Mouse (Mus musculus): ENCODE measurements around the gene Elobl.

The Elobl gene

DNA sequence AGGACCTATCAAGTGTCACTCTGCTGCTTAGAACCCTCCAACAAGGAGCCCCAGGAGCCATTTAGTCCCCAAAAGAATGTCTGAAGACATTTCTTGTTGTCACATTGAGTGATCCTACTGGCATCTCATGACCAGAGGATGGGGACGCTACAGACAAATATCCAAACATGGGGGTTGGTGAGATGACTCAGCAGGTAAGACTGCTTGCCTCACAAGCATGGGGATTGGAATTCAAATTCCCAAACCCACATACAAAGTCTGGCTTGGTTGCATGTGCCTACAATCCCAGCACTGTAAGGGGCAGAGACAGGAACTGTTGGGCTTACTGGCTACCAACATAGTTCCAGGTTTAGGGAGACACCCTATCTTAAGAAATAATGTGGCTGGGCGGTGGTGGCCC lies 28.8 kb downstream of the Elobl start:
- in situ Hi-C loops (cut with MboI, MseI), result no loop called here

GRCm38 (mm10) chr11:88934089-88935000 lies 32.4 kb downstream of the Elobl start:
- in situ Hi-C loops (cut with MboI, MseI), result no loop called here

GRCm38 (mm10) chr11:88933030-88933429 lies 33.7 kb downstream of the Elobl start:
- in situ Hi-C loops (cut with MboI, MseI), result no loop called here

DNA sequence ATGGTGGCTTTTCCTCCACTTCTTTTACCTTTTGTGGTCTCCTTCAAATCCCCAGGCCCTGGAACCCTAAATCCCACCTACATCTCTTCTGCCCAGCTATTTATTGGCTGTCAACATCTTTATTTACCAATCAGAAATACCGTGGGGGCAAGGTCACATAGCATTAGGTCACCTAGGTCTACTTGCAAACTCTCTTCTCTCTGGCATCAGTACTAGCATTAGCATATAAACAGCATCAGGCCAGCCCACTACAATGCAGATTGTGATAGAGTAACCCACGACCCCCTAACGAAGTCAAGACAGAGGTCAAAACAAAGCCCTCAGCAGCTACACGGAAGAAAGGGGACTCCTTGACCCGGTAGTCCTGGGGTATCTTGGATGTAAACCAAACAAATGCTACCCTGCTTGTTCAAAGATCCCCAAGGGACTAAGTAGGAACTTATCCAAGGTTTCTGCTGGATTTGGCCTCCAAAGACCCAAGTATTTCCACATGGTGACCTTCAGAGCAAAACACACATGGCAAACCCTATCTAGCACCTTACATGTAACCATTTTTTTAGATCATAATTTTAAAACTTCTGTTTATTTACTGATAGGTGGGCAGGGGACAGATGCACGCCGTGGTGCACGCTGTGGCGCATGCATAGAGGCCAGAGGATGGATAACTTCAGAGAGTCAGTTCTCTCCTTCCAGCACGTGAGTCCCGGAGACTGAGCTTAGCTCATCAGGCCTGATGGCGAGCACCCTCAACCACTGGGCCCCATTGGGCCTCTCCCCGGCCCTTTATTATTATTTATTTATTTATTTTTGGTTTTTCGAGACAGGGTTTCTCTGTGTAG lies 34.8 kb downstream of the Elobl start:
- in situ Hi-C loops (cut with MboI, MseI), result no loop called here

- in situ Hi-C loops (cut with MboI, MseI), result no loop called here
Measured at GRCm38 (mm10) chr11:88926566-88926965, 40.2 kb downstream of the Elobl start.
